Mouse (Mus musculus) 3T3-L1 (cell line): ENCODE data around the gene Guca1a.

Experiments
- DNase-seq: peaks from one replicate; pipeline ENCODE4 v3.0.0-alpha.2; 2015; ENCODE audit warnings: low read depth, low spot score

The Guca1a gene

GRCm38 (mm10) chr17:47349721-47350319 is 50.6 kb downstream of the Guca1a start:
- DNase-seq = no peak
